Mouse (Mus musculus): ENCODE measurements around the gene Stox2.
"Not testable (repeated sequence)": the region's sequence is repeated elsewhere in the genome, so short reads cannot be mapped to it uniquely, and the experiment has no call there.

GRCm38 (mm10) chr8:47449211-47449610, 3.0 kb upstream of the Stox2 start:
- not testable (repeated sequence) for TF ChIP-seq POLR2A, CTCF (IDR thresholded peaks at IDR 0.05; ENCODE audit: insufficient read depth, low read depth, low read length)
